Mouse (Mus musculus) granulocyte monocyte progenitor cell, adult 5-6 weeks (primary cell): ENCODE measurements around the gene Pgam2. TPM values are rescaled to one million over a fixed set of nuclear protein-coding genes. Genes with fewer than 3 reads are reported as not detected.
A peak's percentile ranks its signal among the peaks of the same experiment; 100 is the strongest.

Experiments used
- ATAC-seq: replicated peaks from 2 replicates; pipeline ENCODE4 v1.8.0; 2016; ENCODE audit warnings: mild to moderate bottlenecking, moderate TSS enrichment, inconsistent platforms; ENCODE audit not compliant: poor library complexity, severe bottlenecking
- total RNA-seq, 2 experiments: library from RNA; stranded (forward) in 1 of 2; stranded (reverse) in 1 of 2; fragments of 200-712, 200-1000 nt in 1 of 2; fragments of >200 nt in 1 of 2; fragmentation: Nextera tagmentation in 1 of 2; gene quantifications; 2 replicates each; pipeline ENCODE4 v1.2.3; 2014 to 2017

The Pgam2 gene
- total RNA-seq, 2 experiments from 2014 or later, result not detected

- ATAC-seq, result no peak
These were observed 21.2 kb downstream of the Pgam2 start for GRCm38 (mm10) chr11:5782199-5782944.

DNA sequence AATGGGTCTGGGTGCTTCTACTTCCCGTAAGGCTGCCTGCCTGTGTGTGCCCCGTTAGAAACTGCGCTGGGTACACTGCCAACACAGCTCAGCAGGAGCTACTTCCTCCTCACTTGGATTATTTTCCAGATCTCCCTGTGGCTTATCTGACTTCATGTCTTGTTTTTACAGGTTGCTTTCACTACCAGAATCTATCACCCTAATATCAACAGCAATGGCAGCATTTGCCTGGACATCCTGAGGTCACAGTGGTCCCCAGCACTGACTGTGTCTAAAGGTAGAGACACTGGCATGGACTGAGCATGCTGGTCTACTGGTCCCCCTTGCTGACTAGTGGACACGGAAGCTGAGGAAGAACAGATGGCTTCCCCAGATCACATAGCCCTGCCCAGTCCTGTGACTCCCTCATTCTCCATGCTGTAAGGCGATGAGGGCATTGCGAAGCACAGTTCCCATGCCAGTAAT is 23.5 kb downstream of the Pgam2 start:
- ATAC-seq, result no peak

GRCm38 (mm10) chr11:5778481-5778880 is 25.1 kb downstream of the Pgam2 start:
- ATAC-seq, result peak; percentile 56; the same call in 1 of the 2 replicates

GRCm38 (mm10) chr11:5766019-5766418 is 37.5 kb downstream of the Pgam2 start:
- no peak for ATAC-seq

DNA sequence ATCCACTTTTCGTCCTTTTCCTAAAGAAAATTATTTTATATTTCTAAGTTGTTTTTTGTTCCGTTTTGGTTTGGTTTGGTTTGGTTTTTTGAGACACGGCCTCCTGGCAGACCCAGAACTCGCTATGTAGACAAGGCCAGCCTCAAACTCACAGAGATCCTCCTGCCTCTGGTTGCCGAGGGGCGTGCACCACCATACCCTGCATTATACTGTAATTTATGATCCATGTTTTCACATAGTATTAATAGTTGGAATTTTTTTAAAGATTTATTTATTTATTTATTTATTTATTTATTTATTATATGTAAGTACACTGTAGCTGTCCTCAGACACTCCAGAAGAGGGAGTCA is 40.9 kb downstream of the Pgam2 start:
- no peak for ATAC-seq

GRCm38 (mm10) chr11:5761820-5762632 is 41.5 kb downstream of the Pgam2 start, which contains the start of gene Urgcp:
TSS of gene Urgcp (minus strand) at chr11:5762376.
- peak; percentile 87 for ATAC-seq

DNA sequence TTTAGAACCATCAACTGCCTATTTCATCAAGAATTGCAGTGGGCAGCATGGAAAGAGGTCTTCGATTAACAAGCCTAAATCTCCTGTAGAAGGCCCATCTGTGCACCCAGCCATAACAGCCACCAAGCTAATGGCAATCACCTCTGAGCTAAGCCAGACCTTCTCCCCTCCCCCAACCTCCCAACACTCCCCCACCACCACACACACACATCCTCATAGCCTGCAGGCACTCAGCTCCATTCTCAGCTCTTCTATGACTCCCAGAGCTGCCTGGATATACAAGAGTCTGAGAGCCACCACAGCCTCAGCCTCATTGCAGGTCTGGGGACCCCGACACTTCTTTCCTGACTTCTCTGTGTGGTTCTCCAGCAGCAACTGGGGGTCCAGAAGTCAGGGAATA is 49.8 kb downstream of the Pgam2 start:
- no peak for ATAC-seq

Other genes with a start within 250 kb of the Pgam2 start
- not detected in 2 replicates for gene Ankrd36, start 234.0 kb downstream of the Pgam2 start, total RNA-seq (2014; fragmentation: Nextera tagmentation)
- gene Ankrd36, start 234.0 kb downstream of the Pgam2 start, total RNA-seq (2017), result not detected in 2 replicates
- gene Mrps24, start 88.1 kb downstream of the Pgam2 start, total RNA-seq (2014; fragmentation: Nextera tagmentation), result 65.7 and 68.3 TPM in 2 replicates
- 58.6 and 67.0 TPM in 2 replicates for gene Mrps24, start 88.1 kb downstream of the Pgam2 start, total RNA-seq (2017)
- gene Urgcp, start 41.4 kb downstream of the Pgam2 start, total RNA-seq (2014; fragmentation: Nextera tagmentation), result 4.7 and 6.4 TPM in 2 replicates
- 6.5 TPM in 2 replicates for gene Urgcp, start 41.4 kb downstream of the Pgam2 start, total RNA-seq (2017)
- 56.5 and 61.6 TPM in 2 replicates for gene Dbnl, start 15.2 kb downstream of the Pgam2 start, total RNA-seq (2014; fragmentation: Nextera tagmentation)
- gene Dbnl, start 15.2 kb downstream of the Pgam2 start, total RNA-seq (2017), result 73.3 and 89.1 TPM in 2 replicates
- gene Polm, start 34.3 kb upstream of the Pgam2 start, total RNA-seq (2014; fragmentation: Nextera tagmentation), result 0.73 and 2.3 TPM in 2 replicates
- 0.26 TPM in 1 of 2 replicates, not detected in the other for gene Polm, start 34.3 kb upstream of the Pgam2 start, total RNA-seq (2017)
- gene Aebp1, start 58.2 kb upstream of the Pgam2 start, total RNA-seq (2014; fragmentation: Nextera tagmentation), result not detected in 2 replicates
- not detected in 2 replicates for gene Aebp1, start 58.2 kb upstream of the Pgam2 start, total RNA-seq (2017)
- 84.1 and 88.5 TPM in 2 replicates for gene Pold2, start 74.6 kb upstream of the Pgam2 start, total RNA-seq (2014; fragmentation: Nextera tagmentation)
- 55.8 and 95.4 TPM in 2 replicates for gene Pold2, start 74.6 kb upstream of the Pgam2 start, total RNA-seq (2017)
- not detected in 2 replicates for gene Myl7, start 95.0 kb upstream of the Pgam2 start, total RNA-seq (2014; fragmentation: Nextera tagmentation)
- not detected in 2 replicates for gene Myl7, start 95.0 kb upstream of the Pgam2 start, total RNA-seq (2017)
- gene Gck, start 146.3 kb upstream of the Pgam2 start, total RNA-seq (2014; fragmentation: Nextera tagmentation), result not detected in 2 replicates
- not detected in 2 replicates for gene Gck, start 146.3 kb upstream of the Pgam2 start, total RNA-seq (2017)
- 47.8 and 48.4 TPM in 2 replicates for gene Ykt6, start 152.0 kb upstream of the Pgam2 start, total RNA-seq (2014; fragmentation: Nextera tagmentation)
- 44.1 and 45.2 TPM in 2 replicates for gene Ykt6, start 152.0 kb upstream of the Pgam2 start, total RNA-seq (2017)